Mouse (Mus musculus) adrenal gland, postnatal 36 days (tissue): ENCODE data around the gene Ubxn11. TPM values are rescaled to one million over a fixed set of nuclear protein-coding genes. Genes with fewer than 3 reads are reported as not detected.

Experiments used
- DNase-seq, 2 experiments: peaks; one replicate each; pipeline ENCODE4 v3.0.0; 2021; ENCODE audit warnings: mixed read lengths in 1 of 2
- total RNA-seq, 2 experiments: library from RNA; stranded (reverse); gene quantifications; 2 replicates each; pipeline ENCODE4 v1.2.3; 2021

Gene Ubxn11
- total RNA-seq, 2 experiments from 2014 or later: 5.2 to 8.5 TPM

GRCm38 (mm10) chr4:134090521-134091224 lies 11.7 kb upstream of the Ubxn11 start:
- DNase-seq: no peak

- DNase-seq: no peak
These were observed 11.2 kb upstream of the Ubxn11 start for GRCm38 (mm10) chr4:134091225-134091529.

- peak; percentile 65 to 84 for DNase-seq
These were observed 9.7 kb upstream of the Ubxn11 start for GRCm38 (mm10) chr4:134092382-134093288.

- DNase-seq: no peak
These were observed 8.3 kb upstream of the Ubxn11 start for GRCm38 (mm10) chr4:134094004-134094564.

GRCm38 (mm10) chr4:134094923-134095547 lies 7.3 kb upstream of the Ubxn11 start, which contains the start of gene Cd52:
Cd52 (minus strand) TSS chr4:134095082.
- DNase-seq: peak in 1 of 2 experiments; percentile 35

GRCm38 (mm10) chr4:134096120-134096519 lies 6.2 kb upstream of the Ubxn11 start:
- DNase-seq: no peak

GRCm38 (mm10) chr4:134097015-134097608 lies 5.3 kb upstream of the Ubxn11 start:
- no peak for DNase-seq

- peak in 1 of 2 experiments; percentile 53 for DNase-seq
These were observed 3.7 kb upstream of the Ubxn11 start for GRCm38 (mm10) chr4:134098628-134099027.

GRCm38 (mm10) chr4:134100245-134100644 lies 2.1 kb upstream of the Ubxn11 start:
- DNase-seq: no peak

- no peak for DNase-seq
These were observed 361 bp downstream of the Ubxn11 start for GRCm38 (mm10) chr4:134102742-134103119.

- no peak for DNase-seq
These were observed 3.7 kb downstream of the Ubxn11 start for GRCm38 (mm10) chr4:134106105-134106504.

GRCm38 (mm10) chr4:134107730-134108129 lies 5.4 kb downstream of the Ubxn11 start:
- DNase-seq: no peak

GRCm38 (mm10) chr4:134108196-134108595 lies 5.8 kb downstream of the Ubxn11 start:
- DNase-seq: no peak

- no peak for DNase-seq
These were observed 8.3 kb downstream of the Ubxn11 start for GRCm38 (mm10) chr4:134110653-134111052.

- no peak for DNase-seq
These were observed 10.0 kb downstream of the Ubxn11 start for GRCm38 (mm10) chr4:134112403-134112802.

- DNase-seq: no peak
These were observed 11.1 kb downstream of the Ubxn11 start for GRCm38 (mm10) chr4:134113356-134113994.

GRCm38 (mm10) chr4:134114038-134114437 lies 11.7 kb downstream of the Ubxn11 start:
- DNase-seq: no peak

GRCm38 (mm10) chr4:134115215-134116144 lies 13.1 kb downstream of the Ubxn11 start:
- DNase-seq: no peak

GRCm38 (mm10) chr4:134116501-134116900 lies 14.1 kb downstream of the Ubxn11 start:
- DNase-seq: no peak

- DNase-seq: no peak
These were observed 14.6 kb downstream of the Ubxn11 start for GRCm38 (mm10) chr4:134117012-134117411.
